Mouse (Mus musculus) testis, adult 2 months (tissue): ENCODE measurements around the gene Mta3.

Experiments
- CTCF ChIP-seq: fragments of 200-500 bp; IDR thresholded peaks from 2 replicates; pipeline ENCODE4 v1.5.1; 2012; ENCODE audit warnings: low read depth, mild to moderate bottlenecking, inconsistent platforms, low read length, moderate library complexity; ENCODE audit not compliant: control insufficient read depth, insufficient read depth, insufficient replicate concordance
- POLR2A ChIP-seq: fragments of 200-500 bp; IDR thresholded peaks from 2 replicates; pipeline ENCODE4 v1.6.1; 2012; ENCODE audit warnings: low read depth, mild to moderate bottlenecking, inconsistent platforms, low read length, moderate library complexity; ENCODE audit not compliant: control insufficient read depth

GRCm38 (mm10) chr17:83849717-83850116 is 143.8 kb downstream of the Mta3 start:
- no peak for TF ChIP-seq POLR2A
- TF ChIP-seq CTCF, result no peak
